In genomic region chr4:107899211-107899927, GRCm38 (mm10) we compare ENCODE assay signal across 32 mouse cellular contexts. TPM values are rescaled to one million over a fixed set of nuclear protein-coding genes. Genes with fewer than 3 reads are reported as not detected.
DNase-seq lines count a peak whose midpoint lies in the region; ATAC-seq and TF ChIP-seq lines count a peak whose summit lies in the region.
"Had no signal": no experiment of that assay in that cellular context is flagged by ENCODE, and none has a peak within 500 bp of the region (broad histone marks: within the 10 kb centered on the region; RNA-seq: fewer than 3 reads in every experiment).

No protein-coding gene starts in this region.

- H3K27me3 ChIP-seq in intestine, embryonic 15.5 days (replicated peaks) = no peaks in the 10 kb centered on the region
- H3K27me3 ChIP-seq in intestine, postnatal 0 days (replicated peaks; ENCODE audit: control insufficient read depth, insufficient read depth, low read length) = no peaks in the 10 kb centered on the region
- H3K27me3 ChIP-seq in liver, embryonic 15.5 days = no peaks in the 10 kb centered on the region
- H3K27me3 ChIP-seq in stomach, embryonic 16.5 days (ENCODE audit: control insufficient read depth, insufficient read depth, low read length) = no peaks in the 10 kb centered on the region
- H3K27me3 ChIP-seq: CH12.LX; heart, embryonic 12.5 days; hindbrain, embryonic 13.5 days; limb, embryonic 13.5 days had no signal

- no peak overlapping the region for H3K4me3 ChIP-seq in intestine, embryonic 15.5 days (replicated peaks)
- no peak overlapping the region for H3K4me3 ChIP-seq in intestine, postnatal 0 days (ENCODE audit: low read depth, low read length)
- H3K4me3 ChIP-seq in liver, embryonic 15.5 days (replicated peaks) = no peak overlapping the region
- no peak overlapping the region for H3K4me3 ChIP-seq in stomach, embryonic 16.5 days (replicated peaks; ENCODE audit: low read length)
- H3K4me3 ChIP-seq: erythroblast, embryonic 14.5 days; gastrocnemius, adult 2 months; heart, adult 2 months; heart, embryonic 12.5 days; hindbrain, embryonic 13.5 days; left cerebral cortex, adult 2 months; limb, embryonic 13.5 days had no signal

- no peak overlapping the region for H3K4me2 ChIP-seq in intestine, embryonic 15.5 days (replicated peaks)
- no peak overlapping the region for H3K4me2 ChIP-seq in intestine, postnatal 0 days (replicated peaks; ENCODE audit: low read depth)
- peak overlapping the region; percentile 33; the same call in 1 of the 2 replicates for H3K4me2 ChIP-seq in liver, embryonic 15.5 days
- H3K4me2 ChIP-seq in stomach, embryonic 16.5 days (ENCODE audit: low read depth, low read length) = no peak overlapping the region
- H3K4me2 ChIP-seq: heart, embryonic 12.5 days; hindbrain, embryonic 13.5 days; limb, embryonic 13.5 days; lung, embryonic 14.5 days; midbrain, embryonic 11.5 days had no signal

- H3K9me3 ChIP-seq in intestine, embryonic 15.5 days = no peaks in the 10 kb centered on the region
- no peaks in the 10 kb centered on the region for H3K9me3 ChIP-seq in intestine, postnatal 0 days (ENCODE audit: control insufficient read depth)
- no peaks in the 10 kb centered on the region for H3K9me3 ChIP-seq in liver, embryonic 15.5 days (replicated peaks)
- no peaks in the 10 kb centered on the region for H3K9me3 ChIP-seq in stomach, embryonic 16.5 days (replicated peaks; ENCODE audit: control insufficient read depth, low read length)
- H3K9me3 ChIP-seq: heart, embryonic 12.5 days; hindbrain, embryonic 13.5 days; limb, embryonic 13.5 days had no signal

- TF ChIP-seq CTCF in intestine, postnatal 0 days (IDR thresholded peaks at IDR 0.05; ENCODE audit: low read depth) = no peak

- ATAC-seq in intestine, embryonic 15.5 days = peak; percentile 85
- peak; percentile 76 for ATAC-seq in intestine, postnatal 0 days
- ATAC-seq in liver, embryonic 15.5 days (ENCODE audit: insufficient read depth) = peak; percentile 67
- ATAC-seq in stomach, embryonic 16.5 days (ENCODE audit: insufficient read depth, low FRiP score) = peak; percentile 71; the same call in 1 of the 2 replicates
- ATAC-seq in granulocyte monocyte progenitor cell, adult 5-6 weeks (replicated peaks; ENCODE audit: poor library complexity, severe bottlenecking) = no peak
- ATAC-seq: activated CD4-positive, CD25-positive, alpha-beta regulatory T cell, adult 4 months; forebrain, embryonic 16.5 days; midbrain, embryonic 16.5 days had no signal

- peaks cover 19% of the 10 kb centered on the region for H3K36me3 ChIP-seq in intestine, embryonic 15.5 days
- H3K36me3 ChIP-seq in intestine, postnatal 0 days (ENCODE audit: control insufficient read depth, insufficient read depth) = peaks cover 69% of the 10 kb centered on the region
- peaks cover 44% of the 10 kb centered on the region for H3K36me3 ChIP-seq in liver, embryonic 15.5 days (replicated peaks)
- H3K36me3 ChIP-seq in stomach, embryonic 16.5 days (ENCODE audit: control insufficient read depth, insufficient read depth, low read length) = peaks cover 10% of the 10 kb centered on the region

- H3K9ac ChIP-seq in intestine, embryonic 15.5 days = no peak overlapping the region
- no peak overlapping the region for H3K9ac ChIP-seq in intestine, postnatal 0 days (ENCODE audit: low read depth, low read length)
- H3K9ac ChIP-seq in liver, embryonic 15.5 days = no peak overlapping the region
- no peak overlapping the region for H3K9ac ChIP-seq in stomach, embryonic 16.5 days (ENCODE audit: low read length)
- H3K9ac ChIP-seq: heart, embryonic 12.5 days; hindbrain, embryonic 13.5 days; limb, embryonic 13.5 days; lung, embryonic 14.5 days had no signal

- WGBS in intestine, embryonic 15.5 days = 67% methylated on average over 5 of the region's 5 CpGs
- WGBS in intestine, postnatal 0 days = 49% methylated on average over 5 of the region's 5 CpGs
- WGBS in liver, embryonic 15.5 days (ENCODE audit: insufficient replicate concordance) = 56% methylated on average over 5 of the region's 5 CpGs
- 66% methylated on average over 5 of the region's 5 CpGs for WGBS in stomach, embryonic 16.5 days

- DNase-seq in adipocyte (ENCODE audit: low spot score) = no peak
- DNase-seq in left cerebral cortex, adult 8-10 months (ENCODE audit: low spot score in 2 of 2) = no peak
- DNase-seq: adrenal gland, postnatal 25 days; B cell, adult 2 months; cerebellum, adult 11-12 months; cerebellum, postnatal 10 days; gastrocnemius, adult 2 months; gastrocnemius, postnatal 36 days; heart, adult 2 months; heart, postnatal 4 days; kidney, adult 2 months; kidney, postnatal 4 days; lung, embryonic 14.5 days; lung, postnatal 36 days; spleen, adult 18-20 months; thymus, postnatal 14 days had no signal

- H3K4me1 ChIP-seq in intestine, embryonic 15.5 days (replicated peaks) = peaks cover 2% of the 10 kb centered on the region; the same call in 1 of the 2 replicates
- no peaks in the 10 kb centered on the region for H3K4me1 ChIP-seq in intestine, postnatal 0 days (replicated peaks; ENCODE audit: control insufficient read depth, insufficient read depth, low read length)
- peaks cover 11% of the 10 kb centered on the region for H3K4me1 ChIP-seq in liver, embryonic 15.5 days (replicated peaks)
- no peaks in the 10 kb centered on the region for H3K4me1 ChIP-seq in stomach, embryonic 16.5 days (ENCODE audit: control insufficient read depth, insufficient read depth, low read length)
- H3K4me1 ChIP-seq: limb, embryonic 13.5 days had no signal

- H3K27ac ChIP-seq in intestine, embryonic 15.5 days = no peak overlapping the region; the same call in 1 of the 2 replicates
- no peak overlapping the region for H3K27ac ChIP-seq in intestine, postnatal 0 days (ENCODE audit: low read depth, low read length)
- peak overlapping the region; percentile 70 for H3K27ac ChIP-seq in liver, embryonic 15.5 days (replicated peaks)
- H3K27ac ChIP-seq in stomach, embryonic 16.5 days (ENCODE audit: low read length) = no peak overlapping the region
- H3K27ac ChIP-seq: gastrocnemius, adult 2 months; heart, adult 2 months; hindbrain, embryonic 13.5 days; kidney, postnatal 0 days; left cerebral cortex, adult 2 months; limb, embryonic 13.5 days had no signal

RNA-seq across cellular contexts. Expression of gene 0610037L13Rik, which starts 9.8 kb away (rescaled TPM):
- 106 and 109 TPM in 2 replicates for polyA plus RNA-seq in intestine, embryonic 15.5 days (2015; fragmentation: Nextera tagmentation; extraction: Ambion mirVana)
- polyA plus RNA-seq in intestine, postnatal 0 days (2015; fragmentation: Nextera tagmentation; extraction: Ambion mirVana) = 72.4 and 76.2 TPM in 2 replicates
- polyA plus RNA-seq in liver, embryonic 15.5 days (2015; fragmentation: Nextera tagmentation; extraction: Ambion mirVana) = 29.2 and 34.8 TPM in 2 replicates
- polyA plus RNA-seq in stomach, embryonic 16.5 days (2015; fragmentation: Nextera tagmentation; extraction: Ambion mirVana) = 94.2 and 119 TPM in 2 replicates
- 34.9 and 73.6 TPM in 2 replicates for total RNA-seq in granulocyte monocyte progenitor cell, adult 5-6 weeks (2014; fragmentation: Nextera tagmentation)
- total RNA-seq in granulocyte monocyte progenitor cell, adult 5-6 weeks (2017) = 57.4 and 97.8 TPM in 2 replicates
- total RNA-seq in left cerebral cortex, adult 8-10 months (2022) = 10 to 100 TPM; 51.1 to 59.8 (median 55.1) TPM

RNA-seq across cellular contexts. Expression of gene Magoh, which starts 19.8 kb away (rescaled TPM):
- 160 and 194 TPM in 2 replicates for polyA plus RNA-seq in intestine, embryonic 15.5 days (2015; fragmentation: Nextera tagmentation; extraction: Ambion mirVana)
- 114 and 121 TPM in 2 replicates for polyA plus RNA-seq in intestine, postnatal 0 days (2015; fragmentation: Nextera tagmentation; extraction: Ambion mirVana)
- 62.0 and 80.4 TPM in 2 replicates for polyA plus RNA-seq in liver, embryonic 15.5 days (2015; fragmentation: Nextera tagmentation; extraction: Ambion mirVana)
- polyA plus RNA-seq in stomach, embryonic 16.5 days (2015; fragmentation: Nextera tagmentation; extraction: Ambion mirVana) = 133 and 154 TPM in 2 replicates
- total RNA-seq in granulocyte monocyte progenitor cell, adult 5-6 weeks (2014; fragmentation: Nextera tagmentation) = 244 and 294 TPM in 2 replicates
- total RNA-seq in granulocyte monocyte progenitor cell, adult 5-6 weeks (2017) = 322 and 356 TPM in 2 replicates
- total RNA-seq in left cerebral cortex, adult 8-10 months (2022) = 10 to 100 TPM; 34.5 to 39.3 (median 36.4) TPM

RNA-seq across cellular contexts. Expression of gene Cpt2, which starts 24.0 kb away (rescaled TPM):
- 106 TPM in 2 replicates for polyA plus RNA-seq in intestine, embryonic 15.5 days (2015; fragmentation: Nextera tagmentation; extraction: Ambion mirVana)
- polyA plus RNA-seq in intestine, postnatal 0 days (2015; fragmentation: Nextera tagmentation; extraction: Ambion mirVana) = 128 and 130 TPM in 2 replicates
- 40.5 and 43.3 TPM in 2 replicates for polyA plus RNA-seq in liver, embryonic 15.5 days (2015; fragmentation: Nextera tagmentation; extraction: Ambion mirVana)
- 54.6 and 64.2 TPM in 2 replicates for polyA plus RNA-seq in stomach, embryonic 16.5 days (2015; fragmentation: Nextera tagmentation; extraction: Ambion mirVana)
- 25.6 and 32.1 TPM in 2 replicates for total RNA-seq in granulocyte monocyte progenitor cell, adult 5-6 weeks (2014; fragmentation: Nextera tagmentation)
- total RNA-seq in granulocyte monocyte progenitor cell, adult 5-6 weeks (2017) = 18.3 and 33.1 TPM in 2 replicates
- total RNA-seq in left cerebral cortex, adult 8-10 months (2022) = 10 to 100 TPM in 1 of 4 experiments, 1 to 10 TPM in 3; 5.8 to 11.3 (median 8.4) TPM
